Mouse (Mus musculus): ENCODE results near the gene Hist1h2ae. TPM values are rescaled to one million over a fixed set of nuclear protein-coding genes. Genes with fewer than 3 reads are reported as not detected.
"Not testable (repeated sequence)": the region's sequence is repeated elsewhere in the genome, so short reads cannot be mapped to it uniquely, and the experiment has no call there.

The Hist1h2ae gene
- total RNA-seq, 2 experiments from 2014 or later = 0.54 to 2.5 TPM

- DNase-seq = no peak
Observed at GRCm38 (mm10) chr13:23583387-23584068, 12.5 kb upstream of the Hist1h2ae start.

- no peak for DNase-seq
Observed at GRCm38 (mm10) chr13:23582219-23583056, 11.4 kb upstream of the Hist1h2ae start.

GRCm38 (mm10) chr13:23581408-23582218 lies 10.6 kb upstream of the Hist1h2ae start, which contains the start of gene Hist1h4d:
Gene Hist1h4d, plus strand, starts transcription at chr13:23581598.
- DNase-seq = peak; percentile 92

- DNase-seq = no peak
Observed at GRCm38 (mm10) chr13:23577835-23578234, 6.8 kb upstream of the Hist1h2ae start.

GRCm38 (mm10) chr13:23576906-23577639 lies 6.1 kb upstream of the Hist1h2ae start:
- no peak for DNase-seq

DNA sequence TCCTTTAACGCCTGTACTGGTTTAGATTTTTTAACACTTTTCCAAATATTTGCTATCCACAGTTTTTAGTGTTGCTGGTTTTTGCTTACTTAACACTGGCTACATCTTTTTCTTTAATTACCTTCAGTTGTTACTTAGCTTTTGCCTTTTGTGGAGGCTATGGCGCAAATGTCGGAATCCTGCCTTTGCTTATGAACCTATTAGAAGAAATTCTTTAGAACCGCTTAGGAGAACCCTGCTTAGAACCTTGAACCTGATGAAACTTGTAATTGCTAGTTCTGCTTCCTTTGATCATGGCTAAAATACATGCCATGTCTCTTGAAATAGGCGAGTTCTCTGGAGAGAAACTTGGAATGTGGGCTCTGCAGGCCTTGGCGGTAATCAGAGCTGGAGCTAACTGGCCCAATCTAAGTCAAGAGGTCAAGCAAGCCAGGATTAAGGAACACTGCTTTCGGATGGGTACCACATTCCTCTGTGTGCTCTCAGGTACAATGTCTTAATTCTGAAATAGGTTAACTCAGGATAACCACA lies 5.4 kb upstream of the Hist1h2ae start:
- no peak for DNase-seq

- DNase-seq = not testable (repeated sequence)
Observed at GRCm38 (mm10) chr13:23575864-23576313, 4.9 kb upstream of the Hist1h2ae start.

GRCm38 (mm10) chr13:23575271-23575851 lies 4.3 kb upstream of the Hist1h2ae start, which contains the start of gene Hist1h3d:
Gene Hist1h3d, plus strand, starts transcription at chr13:23575763.
- no peak for DNase-seq

GRCm38 (mm10) chr13:23574546-23575170 lies 3.6 kb upstream of the Hist1h2ae start:
- not testable (repeated sequence) for DNase-seq

GRCm38 (mm10) chr13:23573898-23574524 lies 3.0 kb upstream of the Hist1h2ae start, which contains the start of the genes Hist1h2bf and Hist1h2ad:
Gene Hist1h2bf, minus strand, starts transcription at chr13:23574196.
Gene Hist1h2ad, plus strand, starts transcription at chr13:23574381.
- DNase-seq = peak; percentile 80

- DNase-seq = not testable (repeated sequence)
Observed at GRCm38 (mm10) chr13:23573034-23573897, 2.2 kb upstream of the Hist1h2ae start.

DNA sequence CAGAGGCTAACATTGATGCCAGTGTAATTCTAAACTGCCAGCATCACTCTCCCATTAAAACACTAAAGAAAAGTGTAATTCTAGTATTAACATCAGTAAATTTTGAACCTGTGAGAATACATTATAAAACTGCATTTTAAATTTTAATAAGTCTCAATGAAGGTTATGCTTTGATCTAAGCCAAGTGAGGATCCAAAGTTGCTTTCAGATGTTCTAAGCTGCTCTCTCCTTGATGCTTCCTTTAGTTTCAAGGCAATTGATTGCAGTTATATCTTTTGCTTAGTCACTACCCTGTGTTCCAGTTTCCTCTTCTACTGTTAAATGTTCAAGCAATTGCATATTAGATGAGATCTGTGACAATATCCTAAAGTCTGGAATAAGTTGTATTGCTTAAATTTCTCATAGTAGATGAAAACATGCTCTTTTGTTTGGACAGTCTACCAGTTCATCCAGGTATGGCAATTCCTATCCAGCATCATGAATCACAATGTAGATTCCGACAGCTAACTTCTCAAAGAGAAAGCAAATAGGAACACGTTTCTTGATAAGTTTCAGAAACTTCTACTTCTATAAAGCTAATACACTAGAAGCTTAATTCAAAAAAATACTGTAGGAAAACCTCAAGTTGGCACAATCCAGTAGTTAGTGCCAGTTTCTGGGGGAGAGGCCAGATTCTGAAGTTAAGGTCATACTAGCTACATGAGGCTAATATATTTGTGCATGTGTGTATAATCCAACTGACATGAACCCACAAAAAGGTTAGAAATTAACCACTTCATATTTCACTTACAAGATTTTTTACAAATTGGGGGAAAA lies 1.4 kb upstream of the Hist1h2ae start:
- DNase-seq = no peak

GRCm38 (mm10) chr13:23571504-23572217 lies 641 bp upstream of the Hist1h2ae start:
- not testable (repeated sequence) for DNase-seq

DNA sequence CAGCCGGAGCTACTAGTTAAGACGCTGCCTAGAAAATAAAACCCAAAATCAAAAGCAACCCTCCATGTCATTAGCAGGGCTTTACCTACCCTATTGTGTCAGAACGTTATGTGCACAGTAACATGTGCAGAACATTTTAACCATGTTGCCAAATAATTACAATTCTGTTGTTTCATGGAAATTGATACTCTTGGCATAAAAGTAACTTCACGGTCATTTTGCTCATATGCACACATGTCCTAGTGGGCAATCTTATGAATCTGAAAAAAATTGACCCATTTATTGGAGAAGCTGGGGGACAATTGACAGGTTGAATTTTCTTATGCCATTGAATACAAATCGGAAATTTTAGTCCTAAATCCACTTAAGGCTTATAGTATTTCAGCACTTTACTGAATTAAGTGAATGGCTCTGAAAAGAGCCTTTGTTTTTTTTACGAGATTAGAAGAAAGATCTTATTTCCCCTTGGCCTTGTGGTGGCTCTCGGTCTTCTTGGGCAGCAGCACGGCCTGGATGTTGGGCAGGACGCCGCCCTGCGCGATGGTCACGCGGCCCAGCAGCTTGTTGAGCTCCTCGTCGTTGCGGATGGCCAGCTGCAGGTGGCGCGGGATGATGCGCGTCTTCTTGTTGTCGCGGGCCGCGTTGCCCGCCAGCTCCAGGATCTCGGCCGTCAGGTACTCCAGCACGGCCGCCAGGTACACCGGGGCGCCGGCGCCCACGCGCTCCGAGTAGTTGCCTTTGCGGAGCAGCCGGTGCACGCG lies 579 bp downstream of the Hist1h2ae start:
- DNase-seq = not testable (repeated sequence)

DNA sequence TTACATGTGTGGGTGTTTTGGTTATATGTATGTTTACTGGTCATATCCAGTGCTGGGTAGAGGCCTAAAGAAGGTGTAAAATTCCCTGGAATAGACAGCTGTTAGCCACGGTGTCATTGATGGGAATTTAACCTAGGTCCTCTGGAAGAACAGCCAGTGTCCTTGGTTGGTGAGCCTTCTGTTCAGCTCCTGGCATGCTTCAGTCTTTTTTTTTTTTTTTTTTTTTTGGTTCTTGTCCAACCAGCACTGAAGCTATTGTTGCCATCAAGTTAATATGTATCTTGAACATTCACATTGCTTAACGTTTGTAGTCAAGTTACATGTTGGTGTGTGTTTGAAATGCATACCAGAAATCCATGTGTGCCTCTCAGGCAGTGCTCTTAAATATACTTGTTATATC lies 6.5 kb downstream of the Hist1h2ae start:
- no peak for DNase-seq
